Mouse (Mus musculus) layer of hippocampus, adult 9-10 months (tissue): Measurements from ENCODE around the gene Camk2g.
"Not testable (repeated sequence)": the region's sequence is repeated elsewhere in the genome, so short reads cannot be mapped to it uniquely, and the experiment has no call there.

Source experiments
- DNase-seq: peaks from one replicate; pipeline ENCODE4 v3.0.0; 2022; ENCODE audit warnings: low spot score

The Camk2g gene

DNA sequence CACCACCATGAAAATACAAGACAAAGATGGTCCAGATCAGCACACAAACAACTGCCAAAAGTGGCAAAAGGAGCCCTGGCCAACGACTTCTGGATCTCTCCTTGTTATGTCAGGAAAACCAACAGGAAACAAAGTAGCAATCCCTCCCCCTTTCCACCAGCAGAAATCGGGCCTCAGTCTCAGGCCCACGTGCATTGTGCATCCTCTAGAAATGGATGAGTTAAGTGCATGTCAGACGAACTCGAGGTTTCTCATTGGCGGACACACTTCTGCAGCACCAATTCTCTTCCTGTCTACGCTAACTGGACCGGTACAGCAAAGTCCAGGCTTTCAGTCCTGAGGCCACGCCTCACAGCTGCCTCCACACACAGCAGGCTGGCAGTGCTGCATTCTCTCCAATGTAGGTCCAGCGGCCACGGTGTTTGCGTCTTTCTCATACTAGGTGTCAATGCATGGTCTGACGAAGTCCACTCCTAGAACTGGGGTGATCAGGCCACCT is 57.9 kb downstream of the Camk2g start:
- DNase-seq, result no peak

- no peak for DNase-seq
Measured at GRCm38 (mm10) chr14:20735052-20735451, 58.8 kb downstream of the Camk2g start.

DNA sequence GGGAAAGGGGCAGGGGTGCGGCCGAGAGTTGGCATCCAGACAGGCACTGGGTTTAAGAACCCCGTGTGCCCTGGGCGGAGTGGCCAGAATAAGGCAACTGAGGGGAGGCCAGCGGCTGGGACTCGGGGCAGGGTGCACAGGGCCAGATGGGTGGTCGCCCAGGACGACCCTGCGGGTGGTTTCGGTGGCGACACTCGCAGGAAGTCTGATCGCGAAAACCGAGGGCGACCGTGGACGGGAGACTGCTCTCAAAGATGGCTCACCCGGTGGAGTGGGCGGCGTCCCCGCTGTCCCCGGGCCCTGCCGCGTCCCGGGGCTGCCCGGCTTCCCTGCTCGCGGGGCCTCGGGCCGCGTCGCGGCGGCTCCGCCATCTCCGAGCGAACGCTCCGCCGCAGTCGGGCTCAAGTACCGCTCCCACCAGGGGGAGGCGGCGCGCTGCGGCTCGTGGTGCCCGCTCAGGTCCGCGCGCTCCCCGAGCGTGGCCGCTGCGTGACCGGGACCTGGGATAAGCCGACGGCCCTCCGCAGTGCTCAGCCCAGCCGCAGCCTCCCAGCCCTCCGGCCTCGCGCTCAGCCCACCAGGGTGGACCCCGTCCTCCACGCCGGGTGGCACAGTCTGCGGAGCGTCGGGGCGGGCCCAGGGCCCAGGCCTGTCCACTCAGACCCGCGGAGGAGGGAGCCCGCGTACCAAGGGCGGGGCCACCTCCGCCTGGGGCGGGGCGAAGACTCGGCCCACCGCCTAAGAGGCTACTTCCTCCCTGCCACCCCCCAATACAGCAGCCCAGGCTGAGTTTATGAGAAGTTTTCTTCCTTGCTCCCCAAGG is 59.7 kb downstream of the Camk2g start, which contains the start of gene Ndst2:
Gene Ndst2 (minus strand): TSS at position 611 of the 823 bp plus-strand sequence.
- peak; percentile 62 for DNase-seq

DNA sequence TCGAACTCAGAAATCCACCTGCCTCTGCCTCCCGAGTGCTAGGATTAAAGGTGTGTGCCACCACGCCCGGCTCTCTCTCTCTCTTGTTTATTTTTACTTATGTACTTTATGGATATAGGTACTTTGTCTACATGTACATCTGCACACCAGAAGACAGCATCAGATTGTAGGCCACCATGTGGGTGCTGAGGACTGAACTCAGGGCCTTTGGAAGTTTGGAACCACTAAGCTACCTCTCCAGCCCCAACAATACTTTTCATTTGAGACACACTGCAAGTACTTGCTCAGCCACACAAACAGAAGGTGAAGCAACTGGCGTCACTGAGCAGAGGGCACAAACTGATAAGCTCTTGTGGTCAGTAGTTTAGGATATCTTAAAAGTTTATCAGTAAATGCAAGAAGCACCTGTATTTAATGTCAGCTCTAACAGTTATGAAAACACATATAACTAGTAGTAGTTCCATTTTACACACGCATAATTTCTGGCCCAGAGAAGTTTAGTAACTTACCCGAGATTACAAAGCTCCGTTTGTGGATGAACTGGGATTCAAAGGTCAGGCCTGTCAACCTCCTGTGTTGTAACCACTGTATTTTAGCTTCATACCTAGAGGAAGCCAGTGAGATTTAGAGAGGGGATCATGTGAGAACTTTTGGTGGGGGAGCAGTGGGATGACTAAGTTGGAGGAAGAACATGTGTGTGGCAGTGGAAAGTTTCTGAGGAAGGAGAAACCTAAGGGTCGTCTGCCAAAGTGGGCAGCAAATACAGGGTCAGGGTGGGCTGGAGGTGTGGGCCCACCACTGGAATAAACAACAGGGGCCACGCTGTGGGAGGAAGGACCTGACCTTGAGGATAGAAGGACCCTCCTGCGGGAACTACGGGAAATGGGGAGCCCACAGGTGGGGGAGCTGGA is 60.6 kb downstream of the Camk2g start:
- no peak for DNase-seq

- DNase-seq, result no peak
Measured at GRCm38 (mm10) chr14:20730853-20731602, 62.9 kb downstream of the Camk2g start.

- no peak for DNase-seq
Measured at GRCm38 (mm10) chr14:20729871-20730270, 64.0 kb downstream of the Camk2g start.

DNA sequence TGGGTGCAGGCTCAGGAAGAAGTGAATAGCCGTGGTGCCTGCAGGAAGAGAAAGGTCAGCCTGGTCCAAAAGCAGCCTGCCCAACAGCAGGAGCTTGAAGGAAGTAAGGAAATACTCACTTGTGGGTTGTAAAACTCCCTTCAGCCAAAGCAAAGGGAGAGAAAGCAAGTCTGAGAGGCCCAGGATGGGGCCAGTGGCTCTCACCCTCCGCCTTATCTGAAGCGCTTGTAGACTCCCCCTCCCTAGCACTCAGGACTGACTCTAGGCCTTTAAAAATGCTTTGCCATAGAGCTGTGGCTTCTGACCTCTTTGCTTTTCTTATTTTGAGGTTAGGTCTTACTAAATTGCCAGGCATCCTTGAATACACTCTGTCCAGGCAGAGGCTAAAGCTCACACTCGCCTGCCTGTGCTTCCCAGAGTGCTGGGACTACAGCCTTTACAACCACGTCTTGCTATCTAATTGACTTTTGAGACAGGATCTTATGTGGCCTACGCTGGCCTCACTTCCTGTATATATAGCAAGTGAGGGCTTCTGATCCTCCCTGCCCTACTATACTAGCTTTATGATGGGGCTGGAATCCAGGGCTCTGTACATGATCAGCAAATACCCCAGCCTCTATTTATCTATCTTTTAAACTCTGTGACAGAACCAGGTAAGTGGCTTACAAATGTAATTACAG is 68.1 kb downstream of the Camk2g start:
- DNase-seq, result no peak

DNA sequence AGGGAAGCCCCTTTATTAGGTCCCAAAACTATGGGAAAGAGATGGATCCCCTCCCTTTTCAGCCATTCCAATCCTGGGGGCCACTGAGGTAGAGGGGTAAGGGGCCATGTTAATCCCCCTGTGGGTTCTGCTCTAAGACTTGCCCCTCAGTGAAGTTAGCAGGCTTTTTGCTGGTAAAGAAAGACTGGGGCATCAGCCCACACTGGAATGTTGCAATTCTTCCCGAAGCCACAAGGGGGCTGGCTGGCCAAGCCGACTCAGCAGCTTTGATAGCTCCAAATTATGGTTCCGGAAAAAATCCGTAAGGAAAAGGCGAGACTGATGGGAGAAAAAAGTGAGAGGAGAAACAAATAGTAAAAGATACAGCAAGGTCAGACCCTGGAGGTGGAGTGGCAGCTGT is 69.8 kb downstream of the Camk2g start:
- peak; percentile 37 for DNase-seq

DNA sequence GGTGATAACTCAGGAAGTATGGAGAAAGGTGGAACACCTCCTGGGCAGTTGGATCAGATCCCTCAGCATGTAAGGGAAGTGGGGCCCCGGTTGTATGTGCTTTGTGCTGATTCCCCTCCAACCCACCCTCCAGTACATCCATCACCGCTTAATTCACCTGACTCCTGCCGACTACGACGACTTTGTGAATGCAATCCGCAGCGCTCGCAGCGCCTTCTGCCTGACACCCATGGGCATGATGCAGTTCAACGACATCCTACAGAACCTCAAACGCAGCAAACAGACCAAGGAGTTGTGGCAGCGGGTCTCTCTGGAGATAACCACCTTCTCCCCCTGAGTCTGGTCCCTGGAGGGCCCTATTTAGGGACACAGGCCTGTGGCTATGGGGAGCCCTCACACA is 70.9 kb downstream of the Camk2g start:
- no peak for DNase-seq

- no peak for DNase-seq
Measured at GRCm38 (mm10) chr14:20721371-20721770, 72.5 kb downstream of the Camk2g start.

DNA sequence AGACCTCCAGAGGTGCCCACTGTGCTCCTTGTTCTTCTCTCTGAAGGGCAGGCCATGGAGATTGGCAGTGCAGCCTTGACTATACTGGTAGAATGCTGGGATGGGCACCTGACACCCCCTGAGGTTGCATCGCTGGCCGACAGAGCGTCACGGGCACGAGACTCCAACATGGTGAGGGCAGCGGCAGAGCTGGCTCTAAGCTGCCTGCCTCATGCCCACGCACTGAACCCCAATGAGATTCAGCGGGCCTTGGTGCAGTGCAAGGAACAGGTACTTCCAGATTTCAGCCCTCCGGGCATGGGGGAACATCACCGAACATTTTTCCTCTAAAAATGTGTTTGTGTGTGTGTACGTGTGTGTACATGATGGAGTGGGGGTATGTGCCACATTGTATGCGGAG is 74.1 kb downstream of the Camk2g start:
- DNase-seq, result no peak

DNA sequence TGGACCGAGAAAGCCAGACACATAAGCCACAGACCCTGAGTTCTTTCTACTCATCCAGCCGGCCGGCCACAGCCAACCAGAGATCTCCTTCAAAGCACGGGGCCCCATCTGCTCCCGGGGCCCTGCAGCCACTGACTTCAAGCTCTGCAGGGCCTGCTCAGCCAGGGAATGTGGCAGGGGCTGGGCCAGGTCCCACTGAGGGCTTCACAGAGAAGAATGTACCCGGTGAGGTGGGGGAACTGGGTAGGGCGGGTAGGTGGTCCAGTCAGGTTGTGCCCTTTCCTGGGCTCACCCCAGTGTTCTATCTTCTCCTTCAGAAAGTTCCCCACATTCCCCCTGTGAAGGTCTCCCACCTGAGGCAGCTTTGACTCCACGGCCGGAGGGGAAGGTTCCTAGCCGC is 75.4 kb downstream of the Camk2g start:
- DNase-seq, result no peak

DNA sequence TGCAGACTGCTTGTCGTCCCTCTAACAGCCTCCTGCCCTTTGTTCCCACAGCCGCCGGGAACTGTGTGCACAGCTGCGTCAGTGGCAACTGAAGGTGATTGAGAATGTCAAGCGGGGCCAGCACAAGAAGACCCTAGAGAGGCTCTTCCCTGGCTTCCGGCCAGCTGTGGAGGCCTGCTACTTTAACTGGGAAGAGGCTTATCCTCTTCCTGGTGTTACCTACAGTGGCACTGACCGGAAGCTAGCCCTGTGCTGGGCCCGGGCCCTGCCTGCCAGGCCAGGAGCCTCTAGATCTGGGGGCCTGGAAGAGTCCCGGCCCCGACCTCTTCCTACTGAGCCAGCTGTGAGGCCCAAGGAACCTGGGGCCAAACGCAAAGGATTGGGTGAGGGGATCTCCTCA is 80.1 kb downstream of the Camk2g start:
- no peak for DNase-seq

- no peak for DNase-seq
Measured at GRCm38 (mm10) chr14:20708239-20708638, 85.6 kb downstream of the Camk2g start.

DNA sequence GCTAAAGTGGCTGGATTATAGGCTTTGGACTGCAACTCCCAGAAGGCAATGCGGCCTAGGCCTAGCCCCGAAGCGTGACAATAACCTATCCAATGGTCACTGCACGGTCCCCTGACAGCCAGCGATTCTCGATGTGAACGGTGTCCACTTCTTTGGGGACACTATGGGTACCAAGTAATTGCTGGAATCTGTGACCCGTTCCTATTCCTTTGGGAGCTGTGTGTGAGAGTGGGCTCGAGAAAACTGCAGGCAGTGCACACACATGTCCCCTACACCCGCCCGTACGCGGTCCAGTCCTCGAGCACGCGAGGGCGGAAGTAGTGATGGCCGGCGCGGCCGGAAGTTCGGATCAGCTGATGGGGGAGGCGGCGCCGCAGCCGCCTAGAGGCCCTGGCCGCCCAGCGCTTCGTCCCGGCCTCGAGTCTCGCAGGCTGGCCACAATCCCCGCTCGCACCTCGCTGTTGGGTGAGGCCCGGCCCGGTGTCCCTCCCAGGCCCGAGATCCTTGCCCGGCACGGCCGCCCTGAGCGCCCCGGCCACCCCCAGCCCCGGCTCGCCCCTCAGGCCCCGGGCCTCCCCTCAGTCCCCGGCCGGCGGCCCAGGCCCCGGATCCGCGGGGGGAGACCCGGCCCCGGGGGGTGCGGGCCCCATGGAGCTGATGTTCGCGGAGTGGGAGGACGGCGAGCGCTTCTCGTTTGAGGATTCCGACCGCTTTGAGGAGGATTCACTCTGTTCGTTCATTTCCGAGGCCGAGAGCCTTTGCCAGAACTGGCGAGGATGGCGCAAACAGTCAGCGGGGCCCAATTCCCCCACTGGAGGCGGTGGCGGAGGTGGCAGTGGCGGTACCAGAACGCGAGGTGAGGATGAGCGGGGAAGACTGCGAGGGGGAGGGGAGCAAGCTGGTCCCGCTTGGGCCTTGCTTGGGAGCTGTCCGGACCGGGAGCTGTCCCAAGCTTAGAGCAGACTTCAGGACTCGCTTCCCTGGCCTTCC is 86.4 kb downstream of the Camk2g start, which contains the start of gene Zswim8:
Gene Zswim8 (plus strand): TSS at position 352 of the 990 bp plus-strand sequence.
- DNase-seq, result peak; percentile 88

- DNase-seq, result not testable (repeated sequence)
Measured at GRCm38 (mm10) chr14:20703461-20703860, 90.4 kb downstream of the Camk2g start.

GRCm38 (mm10) chr14:20702741-20703381 is 91.0 kb downstream of the Camk2g start, which contains the start of gene Chchd1:
TSS of gene Chchd1 (plus strand) at chr14:20703006.
- peak; percentile 83 for DNase-seq

DNA sequence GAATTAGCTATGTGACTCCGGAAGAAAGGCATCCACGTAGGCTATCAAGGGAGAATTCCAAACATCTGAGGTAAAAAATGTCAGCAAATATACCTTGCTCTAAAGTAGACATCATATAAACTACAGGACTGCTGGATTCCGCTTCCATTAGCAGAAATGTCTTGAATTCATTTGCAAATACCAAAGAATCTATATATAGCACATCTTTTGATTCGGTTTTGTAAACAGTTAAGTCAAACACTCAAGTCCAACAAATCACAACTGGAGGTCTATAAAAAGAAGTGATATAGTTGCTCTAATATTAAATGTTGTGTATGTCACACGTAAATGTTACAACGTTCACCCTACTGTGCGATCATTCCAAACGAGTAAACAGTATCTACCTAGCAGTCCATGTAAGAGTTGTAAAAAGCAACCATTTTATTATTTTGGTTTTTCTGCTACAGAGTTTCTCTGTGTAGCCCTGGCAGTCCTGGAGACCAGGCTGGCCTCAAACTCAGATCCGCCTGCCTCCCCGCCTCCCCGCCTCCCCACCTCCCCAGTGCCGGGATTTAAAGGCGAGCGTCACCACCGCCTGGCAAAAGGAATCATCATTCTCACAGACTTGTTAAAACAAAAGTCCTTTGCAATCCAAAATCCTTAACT is 91.7 kb downstream of the Camk2g start:
- no peak for DNase-seq

- no peak for DNase-seq
Measured at GRCm38 (mm10) chr14:20701554-20701953, 92.3 kb downstream of the Camk2g start.
